Mouse (Mus musculus) forebrain, embryonic 12.5 days (tissue): ENCODE results near the gene H2-Q1. TPM values are rescaled to one million over a fixed set of nuclear protein-coding genes. Genes with fewer than 3 reads are reported as not detected.
"Not testable (repeated sequence)": the region's sequence is repeated elsewhere in the genome, so short reads cannot be mapped to it uniquely, and the experiment has no call there.

Experiments
- ATAC-seq: fragments of 200-750 bp; cut with Nextera tagmentation; 2 replicates; pipeline ENCODE4 v1.8.0; 2017; ENCODE audit warnings: moderate TSS enrichment; ENCODE audit not compliant: low FRiP score
- H3K27ac ChIP-seq: fragments of 300-500 bp; sonication (generic); 2 replicates; pipeline ENCODE4 v1.5.1; 2016; ENCODE audit warnings: mild to moderate bottlenecking
- H3K27me3 ChIP-seq: fragments of 300-500 bp; sonication (generic); 2 replicates; pipeline ENCODE4 v1.6.1; 2016; ENCODE audit warnings: mild to moderate bottlenecking
- H3K36me3 ChIP-seq: fragments of 300-500 bp; sonication (generic); replicated peaks from 2 replicates; pipeline ENCODE4 v1.6.1; 2016; ENCODE audit warnings: mild to moderate bottlenecking
- H3K4me1 ChIP-seq: fragments of 300-500 bp; sonication (generic); 2 replicates; pipeline ENCODE4 v1.6.1; 2016
- H3K4me2 ChIP-seq: fragments of 300-500 bp; sonication (generic); 2 replicates; pipeline ENCODE4 v1.6.1; 2016; ENCODE audit warnings: mild to moderate bottlenecking, moderate library complexity
- H3K4me3 ChIP-seq: fragments of 300-500 bp; sonication (generic); replicated peaks from 2 replicates; pipeline ENCODE4 v1.5.1; 2016; ENCODE audit warnings: mild to moderate bottlenecking
- H3K9ac ChIP-seq: fragments of 300-500 bp; sonication (generic); 2 replicates; pipeline ENCODE4 v1.6.1; 2016; ENCODE audit warnings: mild to moderate bottlenecking
- H3K9me3 ChIP-seq: fragments of 300-500 bp; sonication (generic); 2 replicates; pipeline ENCODE4 v1.6.1; 2016
- WGBS: fragments of 180-500 bp; shearing (Covaris S2); methylation state at CpG from one replicate; pipeline ENCODE4 v1.1.7; 2016; 5-methylcytosine and 5-hydroxymethylcytosine counted together
- polyA plus RNA-seq: library from polyadenylated mRNA; unstranded; fragments of >200 nt; fragmentation: Nextera tagmentation; extraction: Ambion mirVana; gene quantifications from 2 replicates; pipeline ENCODE4 v1.2.1, GENCODE M21; 2016

The H2-Q1 gene
- polyA plus RNA-seq = not detected in 2 replicates

GRCm38 (mm10) chr17:35320327-35321081, at the start of gene H2-Q1:
Gene H2-Q1 (plus strand): TSS chr17:35320405.
- Histone ChIP-seq H3K4me3 (peak within 1 kb of the TSS; percentile 37), H3K4me2 (peak within 1 kb of the TSS; percentile 64), H3K36me3 (no peaks in the 10 kb centered on the region), H3K9me3 (no peaks in the 10 kb centered on the region), H3K4me1 (peaks cover 9% of the 10 kb centered on the region), H3K27me3 (peaks cover 58% of the 10 kb centered on the region), H3K27ac (no peak within 1 kb of the TSS), H3K9ac (peak within 1 kb of the TSS; percentile 45)
- ATAC-seq = no peak
- WGBS = 1% methylated on average over 55 of the region's 55 CpGs

- no peak overlapping the region for H3K4me2 ChIP-seq
- no peaks in the 10 kb centered on the region for H3K9me3 ChIP-seq
- H3K4me3 ChIP-seq = no peak overlapping the region
- no peaks in the 10 kb centered on the region for H3K4me1 ChIP-seq
- peaks cover 18% of the 10 kb centered on the region for H3K27me3 ChIP-seq
- H3K9ac ChIP-seq = no peak overlapping the region
- no peak for ATAC-seq
- H3K27ac ChIP-seq = no peak overlapping the region
- WGBS = 73% methylated on average over 3 of the region's 3 CpGs
- H3K36me3 ChIP-seq = no peaks in the 10 kb centered on the region
Measured at GRCm38 (mm10) chr17:35272249-35272648, 48.0 kb upstream of the H2-Q1 start.

- no peaks in the 10 kb centered on the region for H3K4me1 ChIP-seq
- no peak overlapping the region for H3K9ac ChIP-seq
- peak; percentile 61 for ATAC-seq
- no peak overlapping the region for H3K27ac ChIP-seq
- peaks cover 20% of the 10 kb centered on the region for H3K27me3 ChIP-seq
- no peak overlapping the region for H3K4me3 ChIP-seq
- H3K9me3 ChIP-seq = no peaks in the 10 kb centered on the region
- WGBS = 6% methylated on average over 11 of the region's 11 CpGs
- no peaks in the 10 kb centered on the region for H3K36me3 ChIP-seq
- no peak overlapping the region for H3K4me2 ChIP-seq
Measured at GRCm38 (mm10) chr17:35274770-35275169, 45.4 kb upstream of the H2-Q1 start.

GRCm38 (mm10) chr17:35276304-35276864, 43.8 kb upstream of the H2-Q1 start:
- 27% methylated on average over 13 of the region's 13 CpGs for WGBS
- no peaks in the 10 kb centered on the region for H3K9me3 ChIP-seq
- H3K4me1 ChIP-seq = no peaks in the 10 kb centered on the region
- ATAC-seq = no peak
- H3K9ac ChIP-seq = peak overlapping the region; percentile 9; the same call in 1 of the 2 replicates
- H3K36me3 ChIP-seq = no peaks in the 10 kb centered on the region
- no peak overlapping the region for H3K4me2 ChIP-seq
- H3K27me3 ChIP-seq = peaks cover 20% of the 10 kb centered on the region
- H3K27ac ChIP-seq = no peak overlapping the region
- no peak overlapping the region for H3K4me3 ChIP-seq

- peaks cover 20% of the 10 kb centered on the region for H3K27me3 ChIP-seq
- no peaks in the 10 kb centered on the region for H3K36me3 ChIP-seq
- H3K4me3 ChIP-seq = no peak overlapping the region
- no peak overlapping the region for H3K9ac ChIP-seq
- no peak overlapping the region for H3K27ac ChIP-seq
- 89% methylated on average over 8 of the region's 8 CpGs for WGBS
- H3K4me2 ChIP-seq = no peak overlapping the region
- H3K9me3 ChIP-seq = no peaks in the 10 kb centered on the region
- no peak for ATAC-seq
- H3K4me1 ChIP-seq = no peaks in the 10 kb centered on the region
Measured at GRCm38 (mm10) chr17:35278049-35278448, 42.2 kb upstream of the H2-Q1 start.

- H3K27me3 ChIP-seq = peaks cover 21% of the 10 kb centered on the region
- no peak overlapping the region for H3K4me2 ChIP-seq
- H3K27ac ChIP-seq = no peak overlapping the region
- H3K9me3 ChIP-seq = no peaks in the 10 kb centered on the region
- no peak for ATAC-seq
- H3K4me1 ChIP-seq = no peaks in the 10 kb centered on the region
- no peak overlapping the region for H3K4me3 ChIP-seq
- WGBS = 88% methylated on average over 13 of the region's 13 CpGs
- no peak overlapping the region for H3K9ac ChIP-seq
- no peaks in the 10 kb centered on the region for H3K36me3 ChIP-seq
Measured at GRCm38 (mm10) chr17:35278957-35279688, 41.1 kb upstream of the H2-Q1 start.

GRCm38 (mm10) chr17:35280276-35280675, 39.9 kb upstream of the H2-Q1 start:
- no peak overlapping the region for H3K27ac ChIP-seq
- H3K27me3 ChIP-seq = peaks cover 20% of the 10 kb centered on the region
- no peak overlapping the region for H3K9ac ChIP-seq
- no peak overlapping the region for H3K4me3 ChIP-seq
- H3K36me3 ChIP-seq = no peaks in the 10 kb centered on the region
- ATAC-seq = no peak
- no peaks in the 10 kb centered on the region for H3K9me3 ChIP-seq
- WGBS = 71% methylated on average over 3 of the region's 3 CpGs
- no peaks in the 10 kb centered on the region for H3K4me1 ChIP-seq
- no peak overlapping the region for H3K4me2 ChIP-seq

GRCm38 (mm10) chr17:35285431-35285830, 34.8 kb upstream of the H2-Q1 start:
- H3K27ac ChIP-seq = no peak overlapping the region
- H3K4me2 ChIP-seq = no peak overlapping the region
- no peaks in the 10 kb centered on the region for H3K4me1 ChIP-seq
- no peaks in the 10 kb centered on the region for H3K36me3 ChIP-seq
- H3K9ac ChIP-seq = no peak overlapping the region
- no peaks in the 10 kb centered on the region for H3K9me3 ChIP-seq
- ATAC-seq = no peak
- H3K4me3 ChIP-seq = no peak overlapping the region
- H3K27me3 ChIP-seq = peaks cover 3% of the 10 kb centered on the region; the same call in 1 of the 2 replicates

- not testable (repeated sequence) for H3K4me2 ChIP-seq, H3K9ac ChIP-seq, H3K4me3 ChIP-seq, H3K27me3 ChIP-seq, ATAC-seq, H3K27ac ChIP-seq, H3K9me3 ChIP-seq, H3K4me1 ChIP-seq, H3K36me3 ChIP-seq
- WGBS = 4% methylated on average over 5 of the region's 5 CpGs
Measured at GRCm38 (mm10) chr17:35295796-35296195, 24.4 kb upstream of the H2-Q1 start.

- not testable (repeated sequence) for H3K4me1 ChIP-seq, H3K9me3 ChIP-seq, H3K4me2 ChIP-seq, H3K27me3 ChIP-seq, H3K36me3 ChIP-seq, ATAC-seq, H3K9ac ChIP-seq, H3K4me3 ChIP-seq, H3K27ac ChIP-seq
- 86% methylated on average over 7 of the region's 7 CpGs for WGBS
Measured at GRCm38 (mm10) chr17:35300261-35300945, 19.8 kb upstream of the H2-Q1 start.

- Histone ChIP-seq H3K9ac (no peak overlapping the region), H3K4me1 (no peaks in the 10 kb centered on the region), H3K4me3 (no peak overlapping the region), H3K36me3 (no peaks in the 10 kb centered on the region), H3K9me3 (no peaks in the 10 kb centered on the region), H3K4me2 (no peak overlapping the region), H3K27me3 (no peaks in the 10 kb centered on the region), H3K27ac (no peak overlapping the region)
- ATAC-seq = no peak
- 27% methylated on average over 13 of the region's 13 CpGs for WGBS
Measured at GRCm38 (mm10) chr17:35301645-35302258, 18.5 kb upstream of the H2-Q1 start.

GRCm38 (mm10) chr17:35303271-35303670, 16.9 kb upstream of the H2-Q1 start:
- no peak overlapping the region for H3K4me2 ChIP-seq
- ATAC-seq = no peak
- H3K36me3 ChIP-seq = no peaks in the 10 kb centered on the region
- no peaks in the 10 kb centered on the region for H3K4me1 ChIP-seq
- H3K27me3 ChIP-seq = no peaks in the 10 kb centered on the region
- H3K27ac ChIP-seq = no peak overlapping the region
- H3K9me3 ChIP-seq = no peaks in the 10 kb centered on the region
- 82% methylated on average over 2 of the region's 2 CpGs for WGBS
- no peak overlapping the region for H3K4me3 ChIP-seq
- H3K9ac ChIP-seq = no peak overlapping the region
